Mouse (Mus musculus): ENCODE results near the gene Vamp9. TPM values are rescaled to one million over a fixed set of nuclear protein-coding genes. Genes with fewer than 3 reads are reported as not detected.

Vamp9 gene
- polyA plus RNA-seq, 1 experiment from 2014 or later = 0.30 TPM

- DNase-seq (ENCODE audit: extremely low spot score, low spot score) = peak; percentile 49
- 69% methylated on average over 12 of the region's 12 CpGs for WGBS
Observed at GRCm38 (mm10) chr5:99891516-99892441, 14.3 kb upstream of the Vamp9 start.

GRCm38 (mm10) chr5:99900041-99900440, 6.0 kb upstream of the Vamp9 start:
- Histone ChIP-seq H3K4me1 (peaks cover 6% of the 10 kb centered on the region), H3K36me3 (replicated peaks) (no peaks in the 10 kb centered on the region), H3K27me3 (ENCODE audit: poor library complexity, severe bottlenecking) (peaks cover 6% of the 10 kb centered on the region), H3K4me3 (no peak overlapping the region), H3K9me3 (no peaks in the 10 kb centered on the region), H3K27ac (no peak overlapping the region)
- peak; percentile 57 for DNase-seq (ENCODE audit: extremely low spot score, low spot score)
- 18% methylated on average over 6 of the region's 6 CpGs for WGBS

More at GRCm38 (mm10) chr5:99891516-99892441, 14.3 kb upstream of the Vamp9 start:
- Histone ChIP-seq H3K4me3 (no peak overlapping the region), H3K9me3 (no peaks in the 10 kb centered on the region), H3K4me1 (0 out of 2 replicates have a peak, but pooled peaks cover 3% of the 10 kb centered on the region), H3K27me3 (ENCODE audit: poor library complexity, severe bottlenecking) (no peaks in the 10 kb centered on the region), H3K27ac (no peak overlapping the region), H3K36me3 (replicated peaks) (no peaks in the 10 kb centered on the region)

DNA sequence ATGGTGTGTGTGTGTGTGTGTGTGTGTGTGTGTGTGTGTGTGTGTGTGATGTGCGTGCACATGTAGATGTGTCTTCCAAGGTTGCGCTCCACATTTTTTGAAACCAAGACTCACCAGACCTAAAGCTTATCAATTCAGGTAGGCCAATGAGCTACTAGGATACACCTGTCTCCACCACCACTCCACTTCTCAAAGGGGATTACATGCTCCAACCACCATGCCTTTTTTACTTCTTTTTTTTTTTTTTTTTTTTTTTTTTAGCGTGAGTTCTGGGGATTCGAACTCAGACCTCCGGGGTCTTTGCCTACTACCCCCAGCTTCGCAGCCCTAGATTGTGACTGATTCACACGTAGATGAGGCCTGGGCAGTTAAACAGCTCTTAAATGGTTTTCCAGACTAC, 323 bp upstream of the Vamp9 start:
- Histone ChIP-seq H3K4me3 (peak overlapping the region; percentile 70), H3K27ac (peak overlapping the region; percentile 96), H3K4me1 (peaks cover 9% of the 10 kb centered on the region; the same call in 1 of the 2 replicates), H3K27me3 (ENCODE audit: poor library complexity, severe bottlenecking) (no peaks in the 10 kb centered on the region), H3K9me3 (no peaks in the 10 kb centered on the region), H3K36me3 (replicated peaks) (no peaks in the 10 kb centered on the region)
- 64% methylated on average over 7 of the region's 7 CpGs for WGBS
- no peak for DNase-seq (ENCODE audit: extremely low spot score, low spot score)

DNA sequence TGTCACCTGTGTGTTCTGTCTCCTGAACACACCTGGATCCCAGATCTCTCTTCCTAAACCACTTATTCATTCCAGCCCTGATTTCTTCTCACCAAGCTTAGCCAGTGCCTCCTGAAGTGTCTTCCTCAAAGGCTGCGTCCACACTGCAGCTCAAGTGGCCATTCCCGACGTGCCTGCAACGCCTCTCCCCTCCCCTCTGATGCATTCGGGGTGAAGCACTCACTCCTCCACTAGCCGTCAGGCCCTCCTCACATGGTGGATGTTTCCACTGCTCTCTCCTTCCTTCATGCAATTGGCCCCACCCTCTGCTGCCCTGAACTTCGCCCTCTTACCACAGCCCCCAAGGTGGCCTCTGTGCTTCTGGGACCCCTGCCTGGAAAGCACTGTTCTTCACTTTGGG, 9.4 kb downstream of the Vamp9 start:
- Histone ChIP-seq H3K9me3 (no peaks in the 10 kb centered on the region), H3K4me1 (0 out of 2 replicates have a peak, but pooled peaks cover 4% of the 10 kb centered on the region), H3K27me3 (ENCODE audit: poor library complexity, severe bottlenecking) (peaks cover 4% of the 10 kb centered on the region; the same call in 1 of the 2 replicates), H3K27ac (no peak overlapping the region), H3K36me3 (replicated peaks) (no peaks in the 10 kb centered on the region), H3K4me3 (no peak overlapping the region)
- WGBS = 53% methylated on average over 7 of the region's 7 CpGs
- no peak for DNase-seq (ENCODE audit: extremely low spot score, low spot score)

- H3K27ac ChIP-seq = no peak overlapping the region
- WGBS = 84% methylated on average over 8 of the region's 8 CpGs
- no peaks in the 10 kb centered on the region for H3K27me3 ChIP-seq (ENCODE audit: poor library complexity, severe bottlenecking)
- no peaks in the 10 kb centered on the region for H3K9me3 ChIP-seq
- H3K4me1 ChIP-seq = no peaks in the 10 kb centered on the region
- H3K36me3 ChIP-seq (replicated peaks) = no peaks in the 10 kb centered on the region
- DNase-seq (ENCODE audit: extremely low spot score, low spot score) = no peak
- H3K4me3 ChIP-seq = no peak overlapping the region
Observed at GRCm38 (mm10) chr5:99922033-99922432, 16.0 kb downstream of the Vamp9 start.

GRCm38 (mm10) chr5:99927951-99928350, 21.9 kb downstream of the Vamp9 start:
- Histone ChIP-seq H3K27ac (no peak overlapping the region), H3K27me3 (ENCODE audit: poor library complexity, severe bottlenecking) (no peaks in the 10 kb centered on the region), H3K36me3 (replicated peaks) (no peaks in the 10 kb centered on the region), H3K4me1 (no peaks in the 10 kb centered on the region), H3K4me3 (no peak overlapping the region), H3K9me3 (no peaks in the 10 kb centered on the region)
- 44% methylated on average over 4 of the region's 4 CpGs for WGBS
- peak; percentile 30 for DNase-seq (ENCODE audit: extremely low spot score, low spot score)

DNA sequence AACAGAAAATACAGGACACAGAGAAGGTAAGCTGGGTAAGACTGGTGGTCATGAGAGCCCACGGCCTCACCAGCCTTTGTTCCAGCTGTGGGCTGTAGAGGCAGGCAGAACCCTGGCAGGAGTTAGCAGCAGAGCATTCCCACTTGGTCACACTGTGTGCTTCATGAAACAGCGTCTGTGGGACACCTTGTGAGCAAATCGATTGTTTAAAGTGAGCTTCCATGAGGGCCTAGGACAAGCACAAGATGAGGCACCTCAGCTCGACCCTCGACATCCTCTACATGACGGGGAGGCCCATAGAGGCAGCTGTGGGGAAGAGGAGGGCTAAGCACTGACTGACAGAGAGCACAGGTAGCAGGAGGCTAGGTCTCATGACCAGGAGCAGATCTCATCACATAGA, 25.9 kb downstream of the Vamp9 start:
- Histone ChIP-seq H3K4me1 (no peaks in the 10 kb centered on the region), H3K4me3 (no peak overlapping the region), H3K27ac (no peak overlapping the region), H3K9me3 (no peaks in the 10 kb centered on the region), H3K27me3 (ENCODE audit: poor library complexity, severe bottlenecking) (no peaks in the 10 kb centered on the region), H3K36me3 (replicated peaks) (no peaks in the 10 kb centered on the region)
- WGBS = 86% methylated on average over 6 of the region's 6 CpGs
- no peak for DNase-seq (ENCODE audit: extremely low spot score, low spot score)

GRCm38 (mm10) chr5:99939440-99939839, 33.4 kb downstream of the Vamp9 start:
- peaks cover 10% of the 10 kb centered on the region for H3K4me1 ChIP-seq
- 84% methylated on average over 3 of the region's 3 CpGs for WGBS
- no peak overlapping the region for H3K27ac ChIP-seq
- H3K9me3 ChIP-seq = peaks cover 9% of the 10 kb centered on the region
- DNase-seq (ENCODE audit: extremely low spot score, low spot score) = no peak
- H3K27me3 ChIP-seq (ENCODE audit: poor library complexity, severe bottlenecking) = no peaks in the 10 kb centered on the region
- H3K4me3 ChIP-seq = no peak overlapping the region
- H3K36me3 ChIP-seq (replicated peaks) = peaks cover 5% of the 10 kb centered on the region

DNA sequence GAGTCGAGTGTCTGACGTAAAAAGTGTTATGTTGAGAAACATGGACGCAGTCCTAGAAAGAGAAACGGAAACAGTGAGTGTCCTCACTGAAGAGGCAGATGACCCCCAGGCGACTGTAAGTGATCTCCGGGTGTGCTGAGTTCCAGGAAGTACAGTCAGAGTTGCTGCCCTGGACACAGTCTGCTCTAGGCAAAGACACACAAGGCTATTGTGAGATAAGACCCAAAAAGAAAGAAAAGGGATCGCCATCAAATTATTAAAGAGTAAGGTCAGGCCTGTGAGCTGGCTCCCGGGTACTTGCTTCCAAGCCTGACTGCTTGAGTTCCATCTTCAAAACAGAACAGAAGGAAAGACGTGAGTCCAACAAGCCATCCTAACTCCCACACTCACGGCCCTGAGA, 35.2 kb downstream of the Vamp9 start:
- no peak overlapping the region for H3K27ac ChIP-seq
- peaks cover 10% of the 10 kb centered on the region for H3K4me1 ChIP-seq
- no peak overlapping the region for H3K4me3 ChIP-seq
- peaks cover 22% of the 10 kb centered on the region for H3K36me3 ChIP-seq (replicated peaks)
- DNase-seq (ENCODE audit: extremely low spot score, low spot score) = no peak
- H3K9me3 ChIP-seq = peaks cover 23% of the 10 kb centered on the region
- H3K27me3 ChIP-seq (ENCODE audit: poor library complexity, severe bottlenecking) = no peaks in the 10 kb centered on the region
- 87% methylated on average over 10 of the region's 10 CpGs for WGBS

DNA sequence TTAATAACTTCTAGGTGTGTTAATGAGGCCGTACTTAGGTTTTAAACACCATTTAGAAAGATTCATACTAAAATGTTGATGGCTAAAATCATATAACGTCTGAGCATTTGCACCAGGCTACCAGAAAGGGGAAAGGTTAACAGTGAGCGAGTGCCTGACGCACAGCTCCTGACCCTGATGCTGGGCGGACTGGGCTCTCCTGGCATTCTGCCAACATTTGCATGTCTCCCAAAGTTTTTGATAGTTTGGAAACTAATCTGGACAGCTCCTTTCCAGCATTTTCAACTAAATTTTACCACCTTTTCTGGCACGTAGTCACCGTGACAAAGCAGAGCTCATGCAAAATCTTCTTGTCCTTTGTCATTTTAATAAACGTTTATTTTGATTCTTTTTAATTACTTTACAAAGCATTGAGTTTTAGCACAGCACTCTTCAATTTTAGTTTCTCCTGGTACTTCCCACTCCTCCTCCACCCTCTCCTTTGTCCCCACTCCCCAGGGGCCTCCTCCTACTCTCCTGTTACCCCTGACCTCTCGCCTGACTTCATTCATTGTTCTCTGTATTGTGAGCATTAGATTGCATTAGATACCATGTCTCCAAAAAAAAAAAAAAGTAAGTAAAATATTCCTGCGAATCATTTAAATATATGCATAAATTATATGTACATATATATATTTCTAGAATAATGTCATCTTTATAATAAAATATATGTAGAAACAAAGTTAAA, 35.9 kb downstream of the Vamp9 start:
- Histone ChIP-seq H3K9me3 (peaks cover 23% of the 10 kb centered on the region), H3K4me3 (no peak overlapping the region), H3K27me3 (ENCODE audit: poor library complexity, severe bottlenecking) (no peaks in the 10 kb centered on the region), H3K36me3 (replicated peaks) (peaks cover 24% of the 10 kb centered on the region), H3K27ac (no peak overlapping the region), H3K4me1 (peaks cover 10% of the 10 kb centered on the region)
- DNase-seq (ENCODE audit: extremely low spot score, low spot score) = no peak
- 56% methylated on average over 10 of the region's 10 CpGs for WGBS

DNA sequence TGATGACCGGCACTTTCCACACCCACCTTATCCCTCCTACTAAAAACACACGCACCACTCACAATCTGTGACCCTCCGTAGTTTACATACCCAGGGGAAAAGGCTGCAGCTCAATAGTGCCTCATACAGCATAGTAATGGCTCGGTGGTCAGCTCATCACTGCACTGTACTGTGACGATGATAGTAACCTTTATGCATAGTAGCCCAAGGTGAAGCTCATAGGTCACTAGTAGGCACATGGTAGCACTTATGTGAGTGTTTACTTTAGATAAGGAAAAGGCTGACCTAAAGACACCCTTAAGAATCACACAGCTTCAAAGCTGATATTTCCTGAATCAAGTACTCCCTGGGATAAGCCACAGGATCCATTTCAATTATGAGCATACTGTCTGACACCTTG, 46.5 kb downstream of the Vamp9 start:
- H3K4me3 ChIP-seq = no peak overlapping the region
- peaks cover 27% of the 10 kb centered on the region for H3K4me1 ChIP-seq
- no peak overlapping the region for H3K27ac ChIP-seq
- WGBS = 90% methylated on average over 5 of the region's 5 CpGs
- no peaks in the 10 kb centered on the region for H3K9me3 ChIP-seq
- peaks cover 37% of the 10 kb centered on the region for H3K36me3 ChIP-seq (replicated peaks)
- no peaks in the 10 kb centered on the region for H3K27me3 ChIP-seq (ENCODE audit: poor library complexity, severe bottlenecking)
- DNase-seq (ENCODE audit: extremely low spot score, low spot score) = no peak

DNA sequence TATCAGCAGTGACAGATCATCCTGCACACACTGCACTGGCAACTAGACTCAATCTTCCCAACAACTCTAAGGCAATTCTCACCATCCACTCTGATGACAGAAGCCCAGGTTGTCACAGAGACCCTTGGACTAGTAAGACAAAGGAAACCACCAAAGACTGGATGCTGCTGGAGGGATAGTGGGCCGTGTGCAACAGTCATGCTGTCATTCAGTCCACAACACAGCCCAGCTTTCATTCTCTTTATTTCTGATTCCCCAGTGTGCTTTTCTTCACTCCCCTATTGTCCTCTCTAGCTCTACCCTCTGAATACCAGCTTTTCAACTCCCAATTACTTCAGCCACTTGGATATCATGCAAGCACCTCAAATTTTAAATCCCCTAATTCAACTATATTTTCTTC, 47.8 kb downstream of the Vamp9 start:
- Histone ChIP-seq H3K27ac (peak overlapping the region; percentile 77), H3K9me3 (no peaks in the 10 kb centered on the region), H3K36me3 (replicated peaks) (peaks cover 50% of the 10 kb centered on the region), H3K4me1 (peaks cover 27% of the 10 kb centered on the region), H3K4me3 (no peak overlapping the region), H3K27me3 (ENCODE audit: poor library complexity, severe bottlenecking) (no peaks in the 10 kb centered on the region)
- WGBS = 11% methylated on average over 1 of the region's 1 CpGs
- DNase-seq (ENCODE audit: extremely low spot score, low spot score) = peak; percentile 54

DNA sequence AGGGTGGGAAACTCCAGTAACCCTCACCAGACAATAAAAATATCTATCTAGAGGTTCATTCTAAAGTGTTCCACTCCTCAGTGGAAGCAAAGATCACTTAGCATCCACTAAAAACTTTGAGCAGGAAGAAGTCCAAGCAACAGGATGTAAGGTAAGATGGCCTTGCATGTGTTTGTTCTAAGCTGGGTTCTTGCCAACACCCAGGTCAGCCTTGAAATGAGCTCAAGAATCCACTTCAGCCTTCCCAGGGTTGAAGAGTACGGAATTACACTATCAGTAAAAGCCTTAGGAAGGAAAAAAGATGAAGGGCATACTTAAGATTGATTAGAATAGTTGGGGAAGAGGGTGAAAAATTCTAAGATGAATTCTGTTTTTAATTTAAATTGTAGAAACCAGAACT, 52.6 kb downstream of the Vamp9 start:
- H3K36me3 ChIP-seq (replicated peaks) = peaks cover 70% of the 10 kb centered on the region
- 94% methylated on average over 1 of the region's 1 CpGs for WGBS
- no peak for DNase-seq (ENCODE audit: extremely low spot score, low spot score)

More for the DNA sequence above, 52.6 kb downstream of the Vamp9 start:
- Histone ChIP-seq H3K9me3 (no peaks in the 10 kb centered on the region), H3K4me3 (no peak overlapping the region), H3K27ac (no peak overlapping the region), H3K4me1 (peaks cover 20% of the 10 kb centered on the region), H3K27me3 (ENCODE audit: poor library complexity, severe bottlenecking) (no peaks in the 10 kb centered on the region)

Data from forebrain, embryonic 10.5 days (tissue).